Mouse (Mus musculus) gastrocnemius, adult 18-20 months (tissue): ENCODE data around the gene Apoc3. TPM values are rescaled to one million over a fixed set of nuclear protein-coding genes. Genes with fewer than 3 reads are reported as not detected.

Experiments used
- DNase-seq: peaks from one replicate; pipeline ENCODE4 v3.0.0; 2021; ENCODE audit warnings: low spot score
- long read RNA-seq, 2 experiments: library from polyadenylated mRNA; stranded (forward); transcript quantifications; one replicate each; pipeline ENCODE4 v2.0.0; 2021
- total RNA-seq, 2 experiments: library from RNA; stranded (reverse); gene quantifications; 2 replicates each; pipeline ENCODE4 v1.2.3; 2021

Apoc3 gene
- total RNA-seq, result 1 to 10 TPM in 1 of 2 experiments, not detected in 1; 1.8 TPM
- long read RNA-seq, experiment 1, result 0 reads
- long read RNA-seq, experiment 2, result 0 reads

DNA sequence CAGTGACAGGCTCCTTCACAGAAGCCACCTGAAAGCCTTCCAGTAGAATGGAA lies at the start of gene Apoc3:
TSS of gene Apoc3 (minus strand) at position 41 of the 53 bp plus-strand sequence.
- no peak for DNase-seq

DNA sequence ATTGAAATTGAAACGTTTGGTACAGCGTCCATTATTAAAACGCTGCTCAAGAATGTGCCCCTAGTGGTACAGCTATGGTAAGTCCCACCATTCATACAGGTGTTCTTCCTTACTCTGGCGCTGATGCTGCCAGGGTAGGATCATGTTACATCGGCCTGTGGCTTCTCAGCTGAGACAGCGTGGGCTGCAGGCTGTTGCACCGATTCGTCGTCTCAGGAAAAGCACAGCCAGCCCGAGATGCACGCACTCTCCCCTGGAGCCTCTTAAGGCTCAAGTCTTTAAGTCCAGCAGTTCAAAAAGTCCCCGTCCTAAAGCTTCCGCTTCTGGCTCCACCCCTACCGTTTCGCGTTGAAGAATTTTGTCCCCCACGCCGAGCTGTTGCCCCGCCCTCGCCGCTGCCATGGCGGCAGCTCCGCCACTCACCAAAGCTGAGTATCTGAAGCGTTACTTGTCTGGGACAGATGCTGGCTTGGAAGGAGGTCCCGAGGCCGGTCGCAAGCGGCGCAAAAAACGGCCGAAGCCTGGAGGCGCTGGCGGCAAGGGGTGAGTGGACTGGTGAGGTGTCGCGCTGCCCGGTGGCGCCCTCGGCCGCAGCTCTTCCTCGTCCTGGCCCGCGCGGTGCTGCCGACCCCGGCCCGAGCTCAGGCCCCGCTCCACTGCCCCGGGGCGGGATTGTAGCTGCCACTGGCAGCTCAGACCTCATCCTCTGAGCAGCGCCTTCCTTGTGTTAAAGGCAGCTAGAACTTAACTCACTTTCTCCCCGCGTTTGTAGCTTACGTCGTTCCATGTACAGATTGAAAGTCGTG lies 47.4 kb upstream of the Apoc3 start, which contains the start of gene Bud13:
TSS of gene Bud13 (plus strand) at position 378 of the 806 bp plus-strand sequence.
- peak; percentile 96 for DNase-seq

DNA sequence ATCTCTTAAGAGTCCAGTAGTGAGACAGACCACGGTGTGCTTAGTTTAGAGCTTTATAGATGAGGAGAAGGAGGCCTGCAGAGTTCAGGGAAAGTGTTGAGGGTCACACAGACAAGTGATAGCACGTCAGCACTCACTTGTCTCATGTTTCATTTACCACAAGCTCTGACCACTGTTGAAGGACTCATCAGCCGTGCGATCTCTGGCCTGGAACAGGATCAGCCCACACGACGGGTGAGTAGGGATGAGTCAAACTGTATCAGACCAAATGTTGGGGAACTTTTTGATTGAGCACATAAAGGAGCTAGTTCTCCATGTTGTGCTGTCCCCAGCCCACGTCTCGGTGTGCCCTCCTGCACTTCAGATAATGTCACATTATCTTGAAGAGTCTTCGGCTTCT lies 39.1 kb upstream of the Apoc3 start:
- no peak for DNase-seq

DNA sequence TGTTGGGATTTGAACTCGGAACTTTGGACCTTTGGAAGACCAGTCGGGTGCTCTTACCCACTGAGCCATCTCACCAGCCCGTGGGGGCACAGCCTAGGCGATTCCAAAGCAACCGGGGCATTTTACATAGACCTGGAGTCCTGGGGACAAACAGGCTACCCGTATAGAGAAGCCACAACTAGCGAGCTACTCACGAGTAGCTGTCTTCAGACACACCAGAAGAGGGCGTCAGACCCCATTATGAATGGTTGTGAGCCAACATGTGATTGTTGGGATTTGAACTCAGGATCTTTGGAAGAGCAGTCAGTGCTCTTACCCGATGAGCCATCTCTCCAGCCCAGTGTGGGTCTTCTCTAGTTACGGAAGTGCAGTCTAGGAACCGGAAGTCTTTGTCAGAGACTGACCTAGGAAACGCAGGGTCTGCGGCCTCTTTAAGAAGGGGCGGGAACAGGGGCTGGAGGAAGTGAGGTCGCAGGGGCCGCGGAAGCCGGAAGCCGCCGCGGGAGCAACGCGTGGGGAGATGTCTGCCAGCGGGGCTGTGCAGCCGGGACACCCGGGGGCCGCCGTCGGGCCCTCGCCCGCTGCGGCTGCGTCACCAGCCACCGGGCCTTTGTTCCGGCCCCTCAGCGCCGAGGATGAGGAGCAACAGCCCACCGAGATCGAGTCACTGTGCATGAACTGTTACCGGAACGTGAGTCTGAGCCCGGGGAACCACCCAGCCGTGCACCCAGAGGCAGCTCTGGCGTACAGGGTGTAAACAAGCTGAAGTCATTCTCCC lies 37.4 kb upstream of the Apoc3 start, which contains the start of gene Zpr1:
TSS of gene Zpr1 (plus strand) at position 388 of the 778 bp plus-strand sequence.
- DNase-seq, result peak; percentile 89

DNA sequence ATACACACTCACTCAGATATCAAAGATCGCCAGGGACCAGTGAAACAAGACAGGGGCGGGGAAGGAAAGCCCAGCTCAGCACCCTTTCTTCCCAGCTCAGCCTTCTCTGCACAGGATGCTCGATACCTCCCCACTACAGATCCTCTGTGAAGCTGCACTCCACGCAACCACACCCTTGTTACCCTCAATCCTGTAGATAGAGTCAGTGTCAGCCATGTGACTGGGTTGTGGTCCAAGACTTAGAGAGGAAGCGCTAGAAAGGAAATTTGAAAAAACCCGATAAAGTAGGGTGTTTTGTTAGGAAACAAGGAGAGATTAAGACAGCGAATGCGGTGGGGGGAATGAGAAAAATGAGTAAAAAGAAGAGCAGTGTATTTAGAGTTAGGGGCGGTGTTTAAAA lies 36.6 kb upstream of the Apoc3 start:
- DNase-seq, result no peak

DNA sequence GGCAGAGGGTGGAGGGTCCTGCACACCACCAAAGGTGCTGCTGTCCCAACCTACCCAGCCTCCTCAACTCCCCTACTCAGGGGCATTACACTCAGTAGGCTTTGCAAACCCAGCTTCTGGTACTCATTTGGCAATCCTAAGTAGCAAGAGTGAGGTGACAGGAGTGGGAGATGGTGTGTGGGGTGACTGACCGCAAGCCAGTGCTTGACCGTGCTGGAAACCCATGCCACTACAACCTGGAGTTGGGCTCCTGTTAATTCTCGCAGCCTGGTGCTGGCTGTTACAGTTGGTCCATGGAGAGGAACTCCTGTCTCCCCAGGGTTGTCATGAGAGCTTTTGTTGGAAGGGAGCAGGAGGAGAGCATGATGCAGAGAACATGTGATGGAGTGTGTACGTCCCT lies 35.3 kb upstream of the Apoc3 start:
- DNase-seq, result no peak

DNA sequence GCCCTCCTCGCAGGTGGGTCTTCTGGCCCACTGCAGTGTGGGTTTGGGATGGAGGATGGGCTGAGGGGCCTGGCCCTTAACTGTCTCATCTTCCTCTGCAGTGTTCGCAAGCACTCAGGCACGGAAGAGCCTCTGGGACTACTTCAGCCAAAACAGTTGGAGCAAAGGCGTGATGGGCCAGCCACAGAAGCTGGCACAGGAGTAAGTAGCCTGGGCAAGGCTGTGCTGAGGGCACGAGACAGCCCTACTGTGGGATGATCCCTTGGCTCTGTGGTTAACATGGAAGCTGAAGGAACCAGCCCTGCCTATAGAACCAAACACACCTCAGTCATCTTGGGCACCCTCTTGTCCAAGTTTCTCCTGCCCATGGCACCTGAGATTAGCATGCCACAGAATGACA lies 33.7 kb upstream of the Apoc3 start:
- DNase-seq, result no peak

DNA sequence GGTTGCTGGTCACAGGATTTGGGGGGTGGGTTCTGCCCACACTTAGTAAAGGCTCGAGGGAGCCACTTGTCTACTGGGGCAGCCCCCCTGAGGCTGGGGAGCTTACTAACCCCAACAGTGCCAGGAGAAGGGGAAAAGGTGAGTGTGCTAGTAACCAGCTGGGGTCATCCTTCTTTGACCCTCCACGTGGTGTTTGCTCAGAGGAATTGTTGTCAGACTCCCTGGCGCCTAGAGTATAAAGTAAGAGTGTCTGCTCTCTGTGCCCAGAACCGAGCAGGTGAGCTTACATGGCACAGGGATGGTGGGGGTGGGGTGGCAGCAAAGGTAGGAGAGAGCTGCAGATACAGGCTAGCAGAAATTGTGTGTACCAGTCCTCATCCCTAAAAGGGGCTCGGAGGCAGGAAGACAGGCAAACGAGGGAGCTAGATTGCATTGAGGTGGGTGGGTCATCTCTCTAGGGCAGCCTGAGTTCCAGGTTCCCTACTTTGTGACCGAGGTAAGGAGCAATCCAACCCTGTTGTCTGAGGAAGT lies 33.0 kb upstream of the Apoc3 start, which contains the start of gene Apoa5:
TSS of gene Apoa5 (plus strand) at position 291 of the 531 bp plus-strand sequence.
- DNase-seq, result no peak

DNA sequence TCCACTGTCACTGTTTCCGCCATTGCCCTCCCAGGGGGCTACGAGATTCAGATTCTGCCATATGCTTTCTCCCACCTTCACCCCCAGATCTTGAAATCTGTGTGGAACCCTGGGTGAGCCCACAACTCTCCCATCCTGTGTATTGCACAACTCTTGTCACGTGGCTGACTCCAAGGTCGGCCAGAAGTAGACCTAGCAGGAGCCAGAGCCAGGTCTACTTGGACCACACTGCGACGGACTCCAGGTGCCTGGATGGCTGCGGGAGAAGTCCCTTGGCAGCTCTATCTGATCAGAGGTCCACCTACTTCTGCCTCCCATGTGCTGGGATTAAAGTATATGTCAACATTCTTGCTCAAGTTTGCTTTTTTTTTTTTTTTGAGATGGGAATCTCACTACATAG lies 25.7 kb upstream of the Apoc3 start:
- no peak for DNase-seq

DNA sequence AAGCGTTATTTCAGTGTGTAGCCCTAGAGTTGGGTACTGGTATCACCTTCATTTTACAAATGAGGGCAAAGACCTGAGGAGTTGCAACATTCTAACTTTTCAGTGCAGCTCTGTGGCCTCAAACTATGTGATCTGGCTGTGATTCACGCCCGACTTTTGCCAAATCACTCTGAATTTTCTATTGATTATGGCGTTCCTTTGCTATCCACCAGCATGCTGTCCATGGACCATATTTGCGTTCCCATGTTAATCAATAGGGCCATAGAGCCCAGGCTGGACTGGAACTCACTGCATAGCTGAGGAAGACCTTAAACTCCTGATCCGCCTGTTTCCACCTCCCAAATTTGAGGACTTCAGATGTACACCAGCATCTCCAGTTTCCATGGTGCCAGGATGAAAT lies 23.7 kb upstream of the Apoc3 start:
- no peak for DNase-seq

DNA sequence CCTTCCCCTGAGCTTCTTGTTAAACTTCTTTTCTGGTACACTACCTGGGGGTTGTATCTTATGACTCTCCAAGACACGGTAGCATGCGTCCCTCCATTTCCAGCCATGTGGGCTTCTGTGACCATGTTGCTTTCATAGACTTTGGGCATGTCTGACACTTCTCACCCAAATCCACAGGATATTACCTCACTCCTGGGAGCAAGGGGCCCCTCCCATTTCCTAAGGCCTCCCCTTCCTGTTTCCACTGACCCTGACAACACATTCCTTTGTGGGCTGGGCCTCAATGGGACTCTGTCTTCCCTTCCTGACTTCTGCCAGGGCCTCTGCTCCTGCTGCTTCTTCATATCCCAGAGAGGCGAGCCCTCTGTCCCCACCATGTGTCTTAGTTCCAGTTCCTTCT lies 22.1 kb upstream of the Apoc3 start:
- DNase-seq, result no peak

DNA sequence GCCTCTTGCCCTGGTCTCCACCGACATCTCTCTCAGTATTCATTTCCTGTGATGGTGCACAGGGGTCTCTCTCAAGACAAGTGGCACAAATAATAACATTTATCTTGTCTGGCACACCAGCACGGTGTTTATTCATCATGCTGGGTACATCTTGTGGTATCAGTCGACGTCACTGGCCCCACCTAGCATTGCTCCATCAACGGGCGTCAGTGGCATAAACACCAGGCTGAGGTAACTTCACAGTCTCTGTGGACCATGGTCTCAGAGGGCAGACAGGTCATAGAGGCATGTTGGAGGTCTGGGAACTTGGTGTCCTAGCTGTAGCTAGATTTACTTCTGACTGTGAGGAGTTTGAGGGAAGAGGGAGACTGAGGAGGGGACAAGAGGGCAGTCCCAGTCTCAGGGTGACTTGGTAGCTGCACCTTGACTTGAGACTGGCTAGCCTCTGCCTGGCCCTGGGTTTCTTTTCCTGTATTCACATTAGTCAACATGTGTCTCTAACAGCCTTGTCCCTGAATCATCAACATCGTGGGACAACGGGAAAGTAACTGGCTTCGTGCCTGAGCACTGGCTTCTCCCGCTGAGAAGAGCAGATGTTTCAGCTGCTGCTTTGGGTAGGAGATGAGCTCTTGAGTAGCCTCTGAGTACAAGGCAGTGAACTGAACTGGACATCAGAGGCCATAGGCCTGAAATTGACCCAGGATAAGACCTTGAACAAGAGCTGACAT lies 21.4 kb upstream of the Apoc3 start:
- no peak for DNase-seq

DNA sequence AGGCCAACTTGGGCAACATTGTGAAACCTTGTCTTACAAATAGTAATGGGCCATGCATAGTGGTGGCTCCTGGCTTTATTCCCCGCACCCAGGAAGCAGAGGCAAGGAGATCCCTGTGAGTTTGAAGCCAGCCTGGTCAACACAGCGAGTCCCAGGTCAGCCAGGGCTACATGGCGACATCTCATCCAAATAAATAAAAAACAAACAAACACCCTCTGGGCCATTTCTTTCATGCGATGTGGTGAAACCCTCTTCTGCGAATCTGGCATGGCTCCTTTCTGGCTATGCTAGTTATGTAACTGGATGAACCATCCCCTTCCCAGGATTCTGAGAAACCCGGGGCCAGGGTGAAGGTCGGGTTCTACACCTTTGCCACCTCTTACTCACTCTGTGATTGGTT lies 20.7 kb upstream of the Apoc3 start:
- DNase-seq, result no peak

DNA sequence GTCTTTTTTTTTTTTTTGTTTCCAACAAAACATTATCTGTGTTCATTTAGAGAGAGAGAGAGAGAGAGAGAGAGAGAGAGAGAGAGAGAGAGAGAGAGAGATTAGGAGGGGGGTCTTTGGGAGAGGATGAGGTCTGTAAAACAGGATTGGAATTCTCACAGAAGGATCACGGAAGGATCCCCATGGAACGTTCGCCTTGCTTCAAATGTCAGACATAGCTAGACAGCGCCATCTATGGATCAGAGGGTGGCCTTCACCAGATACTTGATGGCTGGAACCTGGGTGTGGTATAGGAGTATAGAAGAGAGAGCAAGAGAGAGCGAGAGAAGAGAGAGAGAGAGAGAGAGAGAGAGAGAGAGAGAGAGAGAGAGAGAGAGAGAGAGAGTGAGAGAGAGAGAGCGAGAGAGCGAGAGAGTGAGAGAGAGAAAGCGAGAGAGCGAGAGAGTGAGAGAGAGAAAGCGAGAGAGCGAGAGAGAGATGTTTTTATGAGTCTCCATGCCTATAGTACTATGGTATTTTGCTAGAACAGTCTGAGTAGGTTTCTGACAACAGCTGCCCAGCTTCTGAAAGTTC lies 11.4 kb upstream of the Apoc3 start:
- peak; percentile 65 for DNase-seq

DNA sequence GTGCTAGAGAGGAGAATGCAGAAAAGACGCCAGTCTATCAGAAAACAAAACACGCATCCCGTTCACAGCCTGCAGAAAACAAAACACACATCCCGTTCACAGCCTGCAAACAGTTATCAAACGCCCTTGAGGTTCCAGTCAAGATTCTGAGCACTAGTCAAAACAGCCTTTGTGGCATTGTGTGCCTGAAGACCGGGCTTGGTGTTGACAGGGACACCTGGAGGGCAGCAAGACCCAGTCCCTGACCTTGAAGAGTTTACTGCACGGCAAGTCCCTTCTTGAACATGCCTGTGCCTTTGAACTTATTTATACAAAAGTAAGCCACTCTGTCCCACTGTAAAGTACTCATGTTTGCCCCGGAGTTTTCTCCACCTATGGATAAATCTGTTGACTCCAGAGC lies 8.1 kb upstream of the Apoc3 start:
- DNase-seq, result no peak

DNA sequence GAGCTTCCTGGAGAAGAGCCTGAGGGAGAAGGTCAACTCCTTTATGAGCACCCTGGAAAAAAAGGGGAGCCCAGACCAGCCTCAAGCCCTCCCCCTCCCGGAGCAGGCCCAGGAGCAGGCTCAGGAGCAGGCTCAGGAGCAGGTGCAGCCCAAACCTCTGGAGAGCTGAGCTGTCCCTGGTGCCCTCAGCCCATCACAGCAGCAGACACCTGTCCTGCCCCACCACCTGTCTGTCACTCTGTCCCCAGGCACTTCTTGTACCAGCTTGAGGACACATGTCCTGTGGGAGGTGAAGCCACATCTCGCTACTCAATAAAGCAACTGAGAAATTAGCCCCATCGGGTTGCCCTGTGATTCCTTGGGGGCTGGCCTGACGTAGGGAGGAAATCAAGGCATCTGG lies 7.7 kb upstream of the Apoc3 start:
- DNase-seq, result no peak

DNA sequence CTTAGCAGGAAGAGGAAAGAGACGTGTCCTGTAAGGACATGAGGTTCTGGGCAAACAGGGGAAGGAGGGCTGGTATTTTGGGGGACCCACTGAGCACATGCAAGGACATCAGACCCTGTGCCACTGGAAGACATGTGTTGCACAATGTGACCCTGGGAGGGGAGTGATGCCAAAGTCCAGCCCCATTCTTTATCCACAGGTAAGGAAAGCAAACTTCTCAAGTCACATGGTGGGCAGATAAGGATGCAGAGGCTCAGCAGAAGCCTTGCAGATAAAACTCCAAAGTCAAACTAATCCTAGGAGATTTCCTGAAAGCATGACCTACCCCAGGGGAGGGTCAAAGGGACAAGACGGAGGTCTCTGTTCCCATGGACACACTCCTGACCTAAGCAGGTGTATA lies 6.4 kb upstream of the Apoc3 start:
- DNase-seq, result no peak

DNA sequence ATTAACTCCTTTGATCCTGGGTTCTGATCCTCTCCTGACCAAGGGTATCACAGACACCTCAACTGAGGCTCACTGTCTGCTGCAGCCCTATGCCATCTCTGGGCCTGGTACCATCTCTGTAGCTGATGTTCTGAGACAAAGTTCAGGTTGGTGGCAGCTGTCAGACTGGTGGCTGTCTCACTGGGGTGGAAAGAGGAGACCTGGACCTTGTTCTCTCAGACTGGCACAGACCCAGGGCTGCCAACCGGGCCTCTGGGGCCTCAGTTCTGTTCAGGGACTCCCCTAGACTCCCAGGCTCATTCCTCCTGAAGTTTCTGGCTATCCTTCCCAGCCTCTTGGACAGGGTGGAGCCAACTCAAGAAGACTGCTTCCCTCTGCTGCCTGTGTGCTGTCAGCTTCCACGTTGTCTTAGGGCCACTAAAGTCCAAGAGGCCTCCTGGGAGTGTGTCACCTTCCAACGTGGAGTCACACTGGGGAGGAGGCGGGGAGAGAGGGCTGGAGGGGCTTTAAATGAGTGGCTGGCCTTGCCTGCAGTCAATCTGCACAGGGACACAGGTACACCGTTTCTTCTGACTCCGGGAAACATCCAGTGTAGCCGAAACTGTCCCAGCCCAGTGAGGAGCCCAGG lies 5.2 kb upstream of the Apoc3 start, which contains the start of gene Apoa4:
TSS of gene Apoa4 (plus strand) at position 171 of the 628 bp plus-strand sequence.
- no peak for DNase-seq

DNA sequence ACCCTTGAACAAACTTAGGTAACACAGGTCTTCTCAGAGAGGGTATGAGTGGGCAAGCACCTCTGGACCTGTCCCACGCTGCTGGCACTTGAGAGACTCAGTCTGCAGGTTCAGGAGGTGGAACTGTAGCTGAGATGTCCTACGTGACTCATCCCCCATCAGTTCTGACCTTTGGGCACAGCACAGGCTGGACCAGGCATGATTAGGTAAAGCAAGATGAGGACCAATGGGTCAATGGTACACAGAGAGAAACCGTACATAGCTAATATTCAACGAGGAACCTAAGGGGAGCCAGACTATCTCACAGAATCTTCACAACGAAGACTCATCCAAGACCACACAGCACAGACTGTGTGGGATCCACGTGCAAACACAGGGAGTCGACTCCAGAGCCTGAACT lies 3.4 kb upstream of the Apoc3 start:
- no peak for DNase-seq

DNA sequence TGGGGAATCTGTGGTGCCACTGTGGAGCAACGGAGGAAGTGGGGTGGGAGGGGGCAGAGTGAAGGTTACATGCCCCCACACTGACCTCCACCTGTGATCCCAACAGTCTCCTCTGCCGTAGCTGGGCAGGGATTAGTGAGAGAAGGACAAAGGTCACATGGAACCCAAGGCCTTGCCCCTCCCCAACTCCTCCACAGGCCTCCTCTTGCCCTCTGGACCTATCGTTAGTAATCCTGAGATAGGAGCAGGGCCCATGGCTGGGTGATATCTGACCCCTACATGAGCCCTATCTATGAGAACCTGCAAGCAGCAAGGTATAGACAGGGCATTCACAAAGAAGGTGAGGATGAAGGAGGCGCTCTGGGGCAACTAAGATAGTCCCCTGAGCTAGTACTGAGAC lies 213 bp upstream of the Apoc3 start:
- DNase-seq, result no peak

DNA sequence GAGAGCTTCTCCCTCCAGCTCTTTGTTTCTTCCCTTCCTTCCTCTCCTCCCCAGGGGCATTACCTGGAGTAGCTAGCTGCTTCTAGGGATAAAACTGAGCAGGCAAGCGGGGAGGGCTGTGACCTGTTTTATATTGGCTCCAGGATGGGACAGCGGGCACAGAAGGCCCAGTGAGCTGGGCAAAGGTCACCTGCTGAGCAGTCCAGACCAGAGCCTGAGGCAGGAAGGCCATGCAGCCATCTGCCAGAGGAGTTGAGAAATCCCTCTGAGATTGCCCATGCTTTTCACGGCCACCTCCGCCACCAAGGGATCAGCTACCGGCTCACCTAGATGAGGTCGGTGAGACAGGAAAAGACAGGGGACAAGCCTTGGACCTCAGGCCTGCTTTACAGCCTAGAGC lies 240 bp downstream of the Apoc3 start:
- DNase-seq, result no peak
